Mouse (Mus musculus) WW6 (cell line): ENCODE results near the gene Rhobtb1.

Experiments used
- DNase-seq: peaks from one replicate; pipeline ENCODE4 v3.0.0-alpha.2; 2013; ENCODE audit warnings: low read depth, low spot score

Rhobtb1 gene

GRCm38 (mm10) chr10:69163216-69163615 lies 12.0 kb downstream of the Rhobtb1 start:
- DNase-seq, result no peak

GRCm38 (mm10) chr10:69165125-69165524 lies 13.9 kb downstream of the Rhobtb1 start:
- no peak for DNase-seq

- no peak for DNase-seq
Measured at GRCm38 (mm10) chr10:69165847-69166246, 14.6 kb downstream of the Rhobtb1 start.

GRCm38 (mm10) chr10:69166514-69166913 lies 15.3 kb downstream of the Rhobtb1 start:
- DNase-seq, result no peak

- DNase-seq, result no peak
Measured at GRCm38 (mm10) chr10:69172412-69172811, 21.2 kb downstream of the Rhobtb1 start.

- DNase-seq, result no peak
Measured at GRCm38 (mm10) chr10:69176116-69176515, 24.9 kb downstream of the Rhobtb1 start.

GRCm38 (mm10) chr10:69179341-69179740 lies 28.1 kb downstream of the Rhobtb1 start:
- no peak for DNase-seq

- DNase-seq, result no peak
Measured at GRCm38 (mm10) chr10:69180997-69181396, 29.8 kb downstream of the Rhobtb1 start.

GRCm38 (mm10) chr10:69184903-69185302 lies 33.7 kb downstream of the Rhobtb1 start:
- DNase-seq, result no peak

- DNase-seq, result no peak
Measured at GRCm38 (mm10) chr10:69185431-69185830, 34.2 kb downstream of the Rhobtb1 start.

- peak; percentile 29 for DNase-seq
Measured at GRCm38 (mm10) chr10:69185894-69186893, 35.0 kb downstream of the Rhobtb1 start.

GRCm38 (mm10) chr10:69187773-69188443 lies 36.7 kb downstream of the Rhobtb1 start:
- no peak for DNase-seq

GRCm38 (mm10) chr10:69190434-69191160 lies 39.4 kb downstream of the Rhobtb1 start:
- DNase-seq, result no peak

- DNase-seq, result no peak
Measured at GRCm38 (mm10) chr10:69192266-69192665, 41.0 kb downstream of the Rhobtb1 start.

- no peak for DNase-seq
Measured at GRCm38 (mm10) chr10:69193721-69194120, 42.5 kb downstream of the Rhobtb1 start.

- DNase-seq, result no peak
Measured at GRCm38 (mm10) chr10:69204677-69205400, 53.6 kb downstream of the Rhobtb1 start.

GRCm38 (mm10) chr10:69206081-69206480 lies 54.8 kb downstream of the Rhobtb1 start:
- no peak for DNase-seq

- no peak for DNase-seq
Measured at GRCm38 (mm10) chr10:69207481-69207880, 56.2 kb downstream of the Rhobtb1 start.

GRCm38 (mm10) chr10:69207981-69208630 lies 56.9 kb downstream of the Rhobtb1 start:
- DNase-seq, result no peak

- DNase-seq, result no peak
Measured at GRCm38 (mm10) chr10:69208705-69209104, 57.5 kb downstream of the Rhobtb1 start.

- DNase-seq, result no peak
Measured at GRCm38 (mm10) chr10:69210006-69210405, 58.8 kb downstream of the Rhobtb1 start.
